20 mouse cellular contexts compared by ENCODE assay signal in the genomic region with DNA sequence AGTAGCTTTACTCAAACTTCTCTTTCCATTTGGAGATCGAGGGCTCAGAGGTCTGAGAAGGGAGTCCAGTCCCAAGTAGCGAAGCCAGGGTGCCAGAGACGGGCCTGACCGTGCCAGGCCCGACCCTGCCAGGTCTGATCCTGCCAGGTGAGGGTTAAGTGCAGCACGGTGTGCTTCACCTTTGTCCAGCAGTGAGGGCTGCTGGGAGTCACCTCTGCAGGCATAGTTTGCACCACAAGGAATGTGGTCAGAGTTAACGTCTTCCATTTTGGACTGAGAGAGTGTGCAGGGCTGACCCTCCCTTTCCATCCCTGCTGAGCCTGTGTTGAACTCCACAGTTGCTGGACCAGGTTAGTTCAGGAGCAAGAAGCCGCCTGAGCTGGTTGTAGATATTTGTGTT.
DNase-seq lines count a peak whose midpoint lies in the region; ATAC-seq lines count a peak whose summit lies in the region.
"Had no signal": no experiment of that assay in that cellular context is flagged by ENCODE, and none has a peak within 500 bp of the region (broad histone marks: within the 10 kb centered on the region; RNA-seq: fewer than 3 reads in every experiment).

No protein-coding gene starts in this region.

- DNase-seq in kidney, adult 11 months = peak; percentile 55
- DNase-seq in kidney, postnatal 10 days = no peak
- peak; percentile 38 to 40 for DNase-seq in kidney, adult 8-10 months
- DNase-seq in cerebellum, postnatal 10 days = no peak
- DNase-seq: adrenal gland, adult 2 months; cerebellum, adult 9-10 months; heart, postnatal 14 days; lung, adult 2 months; right cerebral cortex, postnatal 25 days; thymus, postnatal 14 days had no signal

- no peak overlapping the region for H3K4me3 ChIP-seq in kidney, embryonic 16.5 days (ENCODE audit: low read length)
- H3K4me3 ChIP-seq in limb, embryonic 13.5 days = no peak overlapping the region
- no peak overlapping the region for H3K4me3 ChIP-seq in midbrain, embryonic 13.5 days (replicated peaks)
- H3K4me3 ChIP-seq: embryonic facial prominence, embryonic 12.5 days; heart, embryonic 12.5 days; hindbrain, embryonic 12.5 days; liver, embryonic 12.5 days; megakaryocyte, embryonic 14.5 days; stomach, embryonic 15.5 days had no signal

- no peaks in the 10 kb centered on the region for H3K27me3 ChIP-seq in kidney, embryonic 16.5 days (ENCODE audit: insufficient read depth, low read length)
- no peaks in the 10 kb centered on the region for H3K27me3 ChIP-seq in limb, embryonic 13.5 days
- no peaks in the 10 kb centered on the region for H3K27me3 ChIP-seq in midbrain, embryonic 13.5 days
- H3K27me3 ChIP-seq: embryonic facial prominence, embryonic 12.5 days; hindbrain, embryonic 12.5 days; liver, embryonic 12.5 days; stomach, embryonic 15.5 days had no signal

- peak overlapping the region; percentile 31 for H3K27ac ChIP-seq in kidney, embryonic 16.5 days (ENCODE audit: low read length)
- H3K27ac ChIP-seq in limb, embryonic 13.5 days = peak overlapping the region; percentile 52; the same call in 1 of the 2 replicates
- H3K27ac ChIP-seq in midbrain, embryonic 13.5 days = no peak overlapping the region
- H3K27ac ChIP-seq: liver, embryonic 12.5 days had no signal

- no peak for ATAC-seq in kidney, embryonic 16.5 days (ENCODE audit: low FRiP score, low TSS enrichment)
- no peak for ATAC-seq in limb, embryonic 13.5 days (ENCODE audit: low FRiP score, low read depth)
- no peak for ATAC-seq in midbrain, embryonic 13.5 days
- ATAC-seq: liver, embryonic 12.5 days; midbrain, embryonic 16.5 days had no signal

- H3K9ac ChIP-seq in kidney, embryonic 16.5 days (replicated peaks; ENCODE audit: low read length) = 0 out of 2 replicates have a peak overlapping the region, but pooled peaks have one; percentile 37
- no peak overlapping the region for H3K9ac ChIP-seq in limb, embryonic 13.5 days
- H3K9ac ChIP-seq in midbrain, embryonic 13.5 days (replicated peaks) = no peak overlapping the region
- H3K9ac ChIP-seq: embryonic facial prominence, embryonic 12.5 days; hindbrain, embryonic 12.5 days; liver, embryonic 12.5 days; stomach, embryonic 15.5 days had no signal

- H3K9me3 ChIP-seq in kidney, embryonic 16.5 days (ENCODE audit: low read length) = no peaks in the 10 kb centered on the region
- H3K9me3 ChIP-seq in limb, embryonic 13.5 days = no peaks in the 10 kb centered on the region
- no peaks in the 10 kb centered on the region for H3K9me3 ChIP-seq in midbrain, embryonic 13.5 days
- H3K9me3 ChIP-seq: embryonic facial prominence, embryonic 12.5 days; heart, embryonic 12.5 days; hindbrain, embryonic 12.5 days; liver, embryonic 12.5 days; megakaryocyte, embryonic 14.5 days; stomach, embryonic 15.5 days had no signal

- H3K36me3 ChIP-seq in kidney, embryonic 16.5 days (ENCODE audit: insufficient read depth, low read length) = 0 out of 2 replicates have a peak, but pooled peaks cover 4% of the 10 kb centered on the region
- H3K36me3 ChIP-seq in limb, embryonic 13.5 days = peaks cover 3% of the 10 kb centered on the region
- H3K36me3 ChIP-seq in midbrain, embryonic 13.5 days = no peaks in the 10 kb centered on the region
- H3K36me3 ChIP-seq: heart, embryonic 12.5 days; hindbrain, embryonic 12.5 days; liver, embryonic 12.5 days; stomach, embryonic 15.5 days had no signal

- peaks cover 83% of the 10 kb centered on the region for H3K4me1 ChIP-seq in kidney, embryonic 16.5 days (ENCODE audit: insufficient read depth, low read length)
- peaks cover 98% of the 10 kb centered on the region for H3K4me1 ChIP-seq in limb, embryonic 13.5 days
- H3K4me1 ChIP-seq in midbrain, embryonic 13.5 days (replicated peaks) = peaks cover 49% of the 10 kb centered on the region

- WGBS in kidney, embryonic 16.5 days = 64% methylated on average over 8 of the region's 8 CpGs
- 52% methylated on average over 8 of the region's 8 CpGs for WGBS in limb, embryonic 13.5 days
- 72% methylated on average over 8 of the region's 8 CpGs for WGBS in midbrain, embryonic 13.5 days

- H3K4me2 ChIP-seq in kidney, embryonic 16.5 days (replicated peaks; ENCODE audit: low read depth, low read length) = no peak overlapping the region
- no peak overlapping the region for H3K4me2 ChIP-seq in limb, embryonic 13.5 days (replicated peaks)
- no peak overlapping the region for H3K4me2 ChIP-seq in midbrain, embryonic 13.5 days (replicated peaks)
- H3K4me2 ChIP-seq: embryonic facial prominence, embryonic 12.5 days; heart, embryonic 12.5 days; hindbrain, embryonic 12.5 days; liver, embryonic 12.5 days; stomach, embryonic 15.5 days had no signal

Comparison
In these comparisons a context has a peak if more than half of its experiments do, and no peak if none do; other contexts are left out.
1. DNase-seq: peak in kidney, adult 11 months (single experiment) and kidney, adult 8-10 months (2 of 2); none in kidney, postnatal 10 days (single experiment) and cerebellum, postnatal 10 days (0 of 2).